Mouse (Mus musculus) lung, embryonic 14.5 days (tissue): ENCODE measurements around the gene Rmnd5a. TPM values are rescaled to one million over a fixed set of nuclear protein-coding genes. Genes with fewer than 3 reads are reported as not detected.

Source experiments
- ATAC-seq: fragments of 200-750 bp; cut with Nextera tagmentation; 2 replicates; pipeline ENCODE4 v1.8.0; 2017; ENCODE audit warnings: mild to moderate bottlenecking, moderate TSS enrichment, moderate library complexity; ENCODE audit not compliant: insufficient read depth
- DNase-seq: peaks from one replicate; pipeline ENCODE4 v3.0.0-alpha.2; 2015
- H3K27ac ChIP-seq: fragments of 300-500 bp; sonication (generic); 2 replicates; pipeline ENCODE4 v1.5.1; 2014; ENCODE audit warnings: low read depth, mild to moderate bottlenecking, moderate library complexity
- H3K27me3 ChIP-seq: fragments of 300-500 bp; sonication (generic); 2 replicates; pipeline ENCODE4 v1.6.1; 2014; ENCODE audit warnings: low read length, control low read depth; ENCODE audit not compliant: insufficient read depth
- H3K36me3 ChIP-seq: fragments of 300-500 bp; sonication (generic); 2 replicates; pipeline ENCODE4 v1.6.1; 2014; ENCODE audit warnings: control low read depth; ENCODE audit not compliant: insufficient read depth
- H3K4me1 ChIP-seq: fragments of 300-500 bp; sonication (generic); 2 replicates; pipeline ENCODE4 v1.6.1; 2014; ENCODE audit warnings: antibody characterized with exemption, control low read depth; ENCODE audit not compliant: insufficient read depth
- H3K4me2 ChIP-seq: fragments of 300-500 bp; sonication (generic); 2 replicates; pipeline ENCODE4 v1.6.1; 2014; ENCODE audit warnings: mild to moderate bottlenecking
- H3K4me3 ChIP-seq: fragments of 300-500 bp; sonication (generic); 2 replicates; pipeline ENCODE4 v1.5.1; 2014; ENCODE audit warnings: low read depth, low read length
- H3K9ac ChIP-seq: fragments of 300-500 bp; sonication (generic); 2 replicates; pipeline ENCODE4 v1.6.1; 2014
- H3K9me3 ChIP-seq: fragments of 300-500 bp; sonication (generic); 2 replicates; pipeline ENCODE4 v1.6.1; 2016; ENCODE audit warnings: low read depth, low read length, control low read depth
- CTCF ChIP-seq: IDR thresholded peaks from 2 replicates; pipeline ENCODE4 v1.5.1; 2016; ENCODE audit warnings: antibody characterized with exemption, low read depth
- WGBS: fragments of 180-500 bp; shearing (Covaris S2); extraction: QIAGEN DNeasy Blood & Tissue Kit; methylation state at CpG from one replicate; pipeline ENCODE4 v1.1.7; 2014; 5-methylcytosine and 5-hydroxymethylcytosine counted together
- polyA plus RNA-seq: library from polyadenylated mRNA; unstranded; fragments of >200 nt; fragmentation: Nextera tagmentation; extraction: Ambion mirVana; gene quantifications from 2 replicates; pipeline ENCODE4 v1.2.1, GENCODE M21; 2014

Rmnd5a gene
- polyA plus RNA-seq, 1 experiment from 2014 or later: 9.4 TPM

DNA sequence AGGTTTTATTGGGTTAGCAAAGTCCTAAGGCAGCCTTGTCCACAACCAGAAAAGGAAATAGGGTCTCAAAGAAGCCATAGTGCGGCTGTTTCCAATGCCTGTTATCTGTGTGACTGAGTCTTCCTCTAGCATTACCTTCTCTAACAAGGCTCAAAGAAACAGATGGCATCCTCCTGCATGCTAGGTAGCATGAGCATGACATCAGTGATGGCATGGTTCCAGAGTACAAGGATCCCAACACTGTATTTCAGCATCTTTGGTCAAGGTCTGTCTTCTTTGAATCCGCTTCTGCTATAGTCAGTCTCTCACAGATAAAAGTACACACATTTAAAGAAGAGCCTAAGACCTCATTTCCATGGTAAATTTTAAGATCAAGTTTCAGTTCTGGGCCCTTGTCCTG is 49.9 kb downstream of the Rmnd5a start:
- Histone ChIP-seq H3K36me3 (peaks cover 39% of the 10 kb centered on the region; the same call in 1 of the 2 replicates), H3K27ac (no peak overlapping the region), H3K4me2 (no peak overlapping the region), H3K9ac (no peak overlapping the region), H3K27me3 (no peaks in the 10 kb centered on the region), H3K4me1 (no peaks in the 10 kb centered on the region), H3K4me3 (no peak overlapping the region), H3K9me3 (no peaks in the 10 kb centered on the region)
- DNase-seq (no peak), ATAC-seq (no peak)
- TF ChIP-seq CTCF: no peak
- WGBS: 94% methylated on average over 2 of the region's 2 CpGs

DNA sequence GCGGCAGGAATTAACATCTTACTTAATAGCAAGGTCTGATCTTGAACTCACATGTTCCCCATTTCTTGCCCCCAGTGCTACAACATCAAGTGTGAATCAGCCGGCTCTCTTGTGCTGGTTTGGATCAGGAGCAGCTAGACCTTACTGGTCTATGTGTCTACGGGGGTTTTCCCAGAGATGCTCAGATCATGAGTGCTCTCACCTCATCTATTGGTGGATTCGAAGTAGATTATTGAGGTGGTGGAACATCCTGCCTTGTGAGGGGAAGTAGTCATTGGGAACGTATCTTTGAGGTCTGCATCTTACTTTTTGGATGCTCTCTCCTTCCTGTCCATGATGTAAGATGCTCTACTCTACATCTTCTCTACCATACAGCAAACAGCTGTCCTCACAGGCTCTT is 58.8 kb downstream of the Rmnd5a start:
- H3K27ac ChIP-seq: no peak overlapping the region
- ATAC-seq (no peak), DNase-seq (no peak)
- H3K36me3 ChIP-seq: no peaks in the 10 kb centered on the region
- H3K9me3 ChIP-seq: no peaks in the 10 kb centered on the region
- no peaks in the 10 kb centered on the region for H3K4me1 ChIP-seq
- H3K27me3 ChIP-seq: no peaks in the 10 kb centered on the region
- H3K9ac ChIP-seq: no peak overlapping the region
- TF ChIP-seq CTCF: no peak
- H3K4me3 ChIP-seq: no peak overlapping the region
- 85% methylated on average over 5 of the region's 5 CpGs for WGBS
- no peak overlapping the region for H3K4me2 ChIP-seq

- no peak for DNase-seq
- H3K9me3 ChIP-seq: no peaks in the 10 kb centered on the region
- WGBS: 96% methylated on average over 13 of the region's 13 CpGs
- no peak overlapping the region for H3K27ac ChIP-seq
- TF ChIP-seq CTCF: no peak
- no peak for ATAC-seq
- no peaks in the 10 kb centered on the region for H3K36me3 ChIP-seq
- H3K4me1 ChIP-seq: no peaks in the 10 kb centered on the region
- H3K4me3 ChIP-seq: no peak overlapping the region
- no peaks in the 10 kb centered on the region for H3K27me3 ChIP-seq
- no peak overlapping the region for H3K9ac ChIP-seq
- no peak overlapping the region for H3K4me2 ChIP-seq
Observed at GRCm38 (mm10) chr6:71376711-71377110, 63.7 kb downstream of the Rmnd5a start.

DNA sequence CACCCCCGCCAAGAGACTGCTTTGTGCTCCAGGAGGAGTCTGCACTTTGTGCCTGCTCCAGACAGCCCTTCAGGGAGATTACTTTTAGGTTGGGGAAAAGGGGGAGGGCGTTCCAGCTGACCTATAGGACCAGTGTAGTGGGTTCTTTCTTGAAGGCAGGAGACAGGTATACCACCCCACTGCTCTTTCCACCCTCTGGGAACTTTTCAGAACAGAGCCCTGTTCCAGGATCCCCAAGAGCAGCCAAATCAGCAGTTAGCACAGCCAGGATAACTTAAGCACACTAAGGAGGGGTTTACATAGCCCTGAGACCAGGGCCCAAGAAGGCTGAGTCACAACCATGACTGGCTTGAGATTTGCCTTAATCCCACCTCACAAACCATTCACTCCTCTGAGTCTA is 65.5 kb downstream of the Rmnd5a start:
- H3K4me1 ChIP-seq: no peaks in the 10 kb centered on the region
- H3K4me3 ChIP-seq: no peak overlapping the region
- H3K9ac ChIP-seq: no peak overlapping the region
- H3K27me3 ChIP-seq: no peaks in the 10 kb centered on the region
- H3K27ac ChIP-seq: no peak overlapping the region
- H3K9me3 ChIP-seq: no peaks in the 10 kb centered on the region
- DNase-seq (no peak), ATAC-seq (no peak)
- 74% methylated on average over 2 of the region's 2 CpGs for WGBS
- TF ChIP-seq CTCF: no peak
- no peak overlapping the region for H3K4me2 ChIP-seq
- H3K36me3 ChIP-seq: no peaks in the 10 kb centered on the region

DNA sequence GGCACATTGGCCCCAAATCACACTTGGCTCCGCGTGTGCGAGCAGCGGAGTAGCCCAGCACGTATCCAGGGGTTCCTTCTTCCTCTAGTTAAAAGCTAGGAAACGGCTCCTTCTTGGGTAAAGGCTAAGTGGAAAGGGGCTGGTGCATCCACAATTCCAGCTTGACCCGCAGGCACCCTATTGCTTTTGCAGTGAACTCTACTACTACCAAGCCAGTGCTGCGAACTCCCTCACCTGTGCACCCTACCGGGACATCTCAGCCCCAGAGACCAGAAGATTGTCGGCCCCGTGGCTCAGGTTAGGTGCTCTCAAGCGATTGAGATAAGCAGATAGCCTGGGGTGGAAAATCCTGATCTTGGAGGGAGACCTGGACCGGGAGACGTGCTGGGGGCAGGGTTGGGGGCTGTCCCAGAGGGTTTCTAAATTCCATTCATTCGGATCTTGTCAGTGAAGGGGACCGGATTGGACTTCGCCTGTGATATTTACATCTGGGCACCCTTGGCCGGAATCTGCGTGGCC is 66.1 kb downstream of the Rmnd5a start:
- 83% methylated on average over 19 of the region's 19 CpGs for WGBS
- ATAC-seq (no peak), DNase-seq (no peak)
- Histone ChIP-seq H3K27ac (no peak overlapping the region), H3K9me3 (no peaks in the 10 kb centered on the region), H3K4me1 (no peaks in the 10 kb centered on the region), H3K9ac (no peak overlapping the region), H3K36me3 (no peaks in the 10 kb centered on the region), H3K27me3 (no peaks in the 10 kb centered on the region), H3K4me3 (no peak overlapping the region), H3K4me2 (no peak overlapping the region)
- no peak for TF ChIP-seq CTCF

GRCm38 (mm10) chr6:71373249-71373775 is 67.1 kb downstream of the Rmnd5a start, which contains the start of gene Cd8a:
Gene Cd8a (plus strand): TSS chr6:71373427.
- TF ChIP-seq CTCF: no peak
- no peaks in the 10 kb centered on the region for H3K9me3 ChIP-seq
- H3K4me2 ChIP-seq: no peak within 1 kb of the TSS
- H3K9ac ChIP-seq: no peak within 1 kb of the TSS
- no peak within 1 kb of the TSS for H3K4me3 ChIP-seq
- H3K27me3 ChIP-seq: no peaks in the 10 kb centered on the region
- WGBS: 74% methylated on average over 14 of the region's 14 CpGs
- DNase-seq: no peak
- no peaks in the 10 kb centered on the region for H3K36me3 ChIP-seq
- H3K27ac ChIP-seq: no peak within 1 kb of the TSS
- ATAC-seq: no peak
- no peaks in the 10 kb centered on the region for H3K4me1 ChIP-seq

DNA sequence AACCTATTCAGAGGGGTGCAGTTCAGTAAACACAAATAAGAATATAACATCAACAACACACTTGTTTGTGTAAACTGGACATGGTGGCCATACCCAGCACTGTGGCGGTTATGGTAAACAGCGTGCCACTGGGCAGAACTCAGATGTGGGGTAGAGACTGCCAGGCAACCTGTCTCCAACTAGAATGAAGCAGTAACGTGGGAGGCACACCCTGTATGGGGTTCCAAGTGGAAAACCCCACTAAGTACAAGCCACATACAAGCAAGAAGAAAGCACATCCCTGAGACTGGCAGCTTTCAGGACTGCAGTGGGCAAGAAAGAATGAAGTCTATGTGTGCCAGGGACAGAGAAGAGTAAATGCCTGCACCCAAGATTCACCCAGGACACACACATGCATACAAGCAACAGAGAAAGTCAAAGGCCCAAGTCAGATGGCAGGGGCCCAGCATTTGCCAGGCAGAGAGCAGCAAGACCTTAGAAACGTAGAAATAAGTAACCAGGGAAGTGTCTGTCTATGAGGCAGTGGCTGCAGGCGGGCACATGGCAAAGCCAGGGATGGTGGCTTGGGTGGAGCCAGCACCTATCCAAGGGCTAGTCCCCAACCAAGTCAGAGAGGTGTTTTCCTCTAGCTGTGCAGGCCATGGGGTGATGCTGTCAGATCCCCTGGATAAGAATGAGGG is 68.3 kb downstream of the Rmnd5a start:
- Histone ChIP-seq H3K4me3 (no peak overlapping the region), H3K9me3 (no peaks in the 10 kb centered on the region), H3K27me3 (no peaks in the 10 kb centered on the region), H3K27ac (no peak overlapping the region), H3K36me3 (no peaks in the 10 kb centered on the region), H3K4me2 (no peak overlapping the region), H3K4me1 (no peaks in the 10 kb centered on the region), H3K9ac (no peak overlapping the region)
- ATAC-seq: no peak
- WGBS: 79% methylated on average over 5 of the region's 5 CpGs
- no peak for DNase-seq
- no peak for TF ChIP-seq CTCF
